Mouse (Mus musculus): ENCODE results near the gene Atp7a. TPM values are rescaled to one million over a fixed set of nuclear protein-coding genes. Genes with fewer than 3 reads are reported as not detected.
"Not testable (repeated sequence)": the region's sequence is repeated elsewhere in the genome, so short reads cannot be mapped to it uniquely, and the experiment has no call there.

Atp7a gene
- polyA plus RNA-seq (2015; fragmentation: Nextera tagmentation; extraction: Ambion mirVana), result 10.2 and 13.4 TPM in 2 replicates

GRCm38 (mm10) chrX:106026418-106027342 lies at the start of gene Atp7a:
Gene Atp7a (plus strand): TSS chrX:106027276.
- peak within 1 kb of the TSS; percentile 51; the same call in 1 of the 2 replicates for H3K27ac ChIP-seq (ENCODE audit: low read depth, low read length)
- H3K27me3 ChIP-seq (replicated peaks; ENCODE audit: control insufficient read depth, insufficient read depth, low read length), result no peaks in the 10 kb centered on the region
- peak within 1 kb of the TSS; percentile 49 for H3K4me3 ChIP-seq (ENCODE audit: low read length)
- no peaks in the 10 kb centered on the region for H3K9me3 ChIP-seq (ENCODE audit: control insufficient read depth, low read length)
- peak within 1 kb of the TSS; percentile 61 for H3K4me2 ChIP-seq (ENCODE audit: low read length)
- no peaks in the 10 kb centered on the region for H3K4me1 ChIP-seq (ENCODE audit: control insufficient read depth, insufficient read depth, low read depth, low read length)
- peak within 1 kb of the TSS; percentile 61 for H3K9ac ChIP-seq (ENCODE audit: low read depth, low read length)
- peak; percentile 97 for ATAC-seq
- 25% methylated on average over 34 of the region's 36 CpGs for WGBS
- no peaks in the 10 kb centered on the region for H3K36me3 ChIP-seq (ENCODE audit: control insufficient read depth, insufficient read depth, low read length)

DNA sequence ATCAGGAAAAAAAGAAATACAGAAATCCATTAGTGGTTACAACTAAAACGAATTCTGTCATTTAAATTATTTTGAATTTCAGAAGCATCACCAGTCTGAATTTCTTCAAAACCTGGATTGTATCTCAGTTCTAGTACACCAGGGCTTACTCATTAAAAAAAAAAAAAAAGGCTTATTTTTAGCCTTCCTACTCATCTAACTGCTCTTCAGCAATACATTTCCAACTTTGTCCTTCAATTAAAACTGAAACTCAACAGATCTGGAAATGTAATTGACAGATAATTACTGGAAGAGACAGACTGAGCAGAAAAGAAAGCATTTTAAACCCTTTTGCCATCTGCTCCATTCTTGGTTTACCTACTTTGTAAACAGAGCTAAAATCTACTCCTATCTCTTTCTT lies 25.5 kb upstream of the Atp7a start:
- 80% methylated on average over 1 of the region's 1 CpGs for WGBS
- Histone ChIP-seq H3K27ac (ENCODE audit: low read depth, low read length) (no peak overlapping the region), H3K9me3 (ENCODE audit: control insufficient read depth, low read length) (no peaks in the 10 kb centered on the region), H3K27me3 (replicated peaks; ENCODE audit: control insufficient read depth, insufficient read depth, low read length) (no peaks in the 10 kb centered on the region), H3K4me1 (ENCODE audit: control insufficient read depth, insufficient read depth, low read depth, low read length) (no peaks in the 10 kb centered on the region), H3K4me2 (ENCODE audit: low read length) (no peak overlapping the region), H3K36me3 (ENCODE audit: control insufficient read depth, insufficient read depth, low read length) (no peaks in the 10 kb centered on the region), H3K9ac (ENCODE audit: low read depth, low read length) (no peak overlapping the region), H3K4me3 (ENCODE audit: low read length) (no peak overlapping the region)
- no peak for ATAC-seq

DNA sequence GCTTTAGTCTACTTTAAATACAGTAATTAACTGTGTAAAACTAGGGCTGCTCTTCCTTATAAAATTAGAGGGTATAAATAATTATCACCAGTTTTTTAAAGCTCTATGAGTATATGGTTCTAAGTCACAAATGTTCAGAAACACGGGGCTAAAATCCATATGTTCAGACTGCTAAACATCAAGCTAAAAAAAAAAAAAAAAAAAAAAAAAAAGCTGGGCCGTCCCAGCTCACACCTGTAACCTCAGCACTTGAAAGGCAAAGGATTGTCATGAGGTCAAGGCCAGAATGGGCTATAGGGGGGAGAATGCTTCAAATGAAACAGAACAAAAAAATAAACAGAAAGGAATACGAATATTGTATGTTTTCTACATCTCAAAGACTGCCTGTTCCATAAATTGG lies 16.3 kb upstream of the Atp7a start:
- H3K9me3 ChIP-seq (ENCODE audit: control insufficient read depth, low read length), result no peaks in the 10 kb centered on the region
- peak overlapping the region; percentile 62 for H3K9ac ChIP-seq (ENCODE audit: low read depth, low read length)
- H3K4me1 ChIP-seq (ENCODE audit: control insufficient read depth, insufficient read depth, low read depth, low read length), result peaks cover 3% of the 10 kb centered on the region; the same call in 1 of the 2 replicates
- H3K27me3 ChIP-seq (replicated peaks; ENCODE audit: control insufficient read depth, insufficient read depth, low read length), result no peaks in the 10 kb centered on the region
- H3K36me3 ChIP-seq (ENCODE audit: control insufficient read depth, insufficient read depth, low read length), result no peaks in the 10 kb centered on the region
- H3K27ac ChIP-seq (ENCODE audit: low read depth, low read length), result no peak overlapping the region
- 9% methylated on average over 3 of the region's 3 CpGs for WGBS
- peak overlapping the region; percentile 61 for H3K4me2 ChIP-seq (ENCODE audit: low read length)
- ATAC-seq, result no peak
- peak overlapping the region; percentile 57 for H3K4me3 ChIP-seq (ENCODE audit: low read length)

DNA sequence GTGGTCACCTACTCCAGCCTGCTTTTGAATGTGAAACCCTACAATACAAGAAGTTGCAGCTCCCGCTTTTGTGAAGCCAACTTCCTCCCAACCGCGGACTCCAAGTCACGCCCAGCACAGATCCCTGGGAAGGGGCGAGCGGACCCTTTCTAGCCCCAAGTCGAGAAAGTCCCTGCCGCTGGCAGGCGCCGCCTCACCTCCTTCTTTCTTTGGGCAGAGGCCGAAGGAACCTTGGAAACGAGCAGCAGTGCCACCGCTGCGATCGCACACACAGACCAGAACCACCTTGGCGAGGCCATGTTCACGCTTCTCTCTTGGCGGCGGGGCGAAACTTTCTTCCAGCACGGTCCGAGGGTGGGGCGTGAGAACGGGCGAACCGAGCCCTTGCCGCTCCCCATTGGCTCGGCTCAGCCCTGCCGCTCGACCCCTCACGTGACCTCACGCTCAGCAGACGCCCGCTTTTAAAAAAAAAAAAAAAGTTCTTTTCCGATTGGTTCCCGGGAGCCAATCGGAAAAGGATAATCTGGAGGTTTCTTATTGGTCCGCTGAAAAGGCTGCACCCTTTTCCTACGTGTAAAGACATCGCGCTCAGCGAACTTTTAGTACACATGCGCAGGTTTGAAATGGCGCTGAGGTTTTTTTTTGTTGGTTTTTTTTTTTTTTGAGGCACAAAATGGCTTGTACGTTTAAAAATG lies 15.5 kb upstream of the Atp7a start, which contains the start of gene Magt1:
TSS of gene Magt1 (minus strand) at position 442 of the 695 bp plus-strand sequence.
- Histone ChIP-seq H3K4me3 (ENCODE audit: low read length) (peak within 1 kb of the TSS; percentile 57), H3K9me3 (ENCODE audit: control insufficient read depth, low read length) (no peaks in the 10 kb centered on the region), H3K9ac (ENCODE audit: low read depth, low read length) (peak within 1 kb of the TSS; percentile 62), H3K36me3 (ENCODE audit: control insufficient read depth, insufficient read depth, low read length) (no peaks in the 10 kb centered on the region), H3K4me2 (ENCODE audit: low read length) (peak within 1 kb of the TSS; percentile 61), H3K4me1 (ENCODE audit: control insufficient read depth, insufficient read depth, low read depth, low read length) (peaks cover 3% of the 10 kb centered on the region; the same call in 1 of the 2 replicates), H3K27ac (ENCODE audit: low read depth, low read length) (peak within 1 kb of the TSS; percentile 76), H3K27me3 (replicated peaks; ENCODE audit: control insufficient read depth, insufficient read depth, low read length) (no peaks in the 10 kb centered on the region)
- peak; percentile 93 for ATAC-seq
- 21% methylated on average over 41 of the region's 45 CpGs for WGBS

DNA sequence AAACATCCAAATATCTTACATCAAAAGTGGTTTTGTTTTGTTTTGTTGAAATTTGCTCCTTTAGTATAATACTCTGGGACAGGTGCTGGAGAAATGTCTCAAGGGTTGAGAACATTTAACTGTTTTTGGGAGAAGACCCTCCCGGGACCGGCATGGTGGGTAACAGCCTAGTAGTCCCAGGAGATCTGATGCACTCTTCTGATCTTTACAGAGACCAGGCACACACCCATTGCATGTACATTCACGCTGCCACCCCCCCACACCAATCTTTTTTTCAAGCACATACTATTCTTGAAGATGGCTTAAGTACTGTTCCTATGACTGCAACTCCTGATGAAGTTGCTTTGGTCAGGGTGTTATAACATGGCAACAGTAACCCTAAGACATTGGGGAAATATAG lies 14.5 kb upstream of the Atp7a start:
- Histone ChIP-seq H3K4me2 (ENCODE audit: low read length) (peak overlapping the region; percentile 51), H3K36me3 (ENCODE audit: control insufficient read depth, insufficient read depth, low read length) (no peaks in the 10 kb centered on the region), H3K9ac (ENCODE audit: low read depth, low read length) (peak overlapping the region; percentile 42; the same call in 1 of the 2 replicates), H3K4me3 (ENCODE audit: low read length) (peak overlapping the region; percentile 33), H3K27ac (ENCODE audit: low read depth, low read length) (peak overlapping the region; percentile 70), H3K27me3 (replicated peaks; ENCODE audit: control insufficient read depth, insufficient read depth, low read length) (no peaks in the 10 kb centered on the region), H3K9me3 (ENCODE audit: control insufficient read depth, low read length) (no peaks in the 10 kb centered on the region), H3K4me1 (ENCODE audit: control insufficient read depth, insufficient read depth, low read depth, low read length) (peaks cover 8% of the 10 kb centered on the region)
- no peak for ATAC-seq
- 72% methylated on average over 3 of the region's 3 CpGs for WGBS

DNA sequence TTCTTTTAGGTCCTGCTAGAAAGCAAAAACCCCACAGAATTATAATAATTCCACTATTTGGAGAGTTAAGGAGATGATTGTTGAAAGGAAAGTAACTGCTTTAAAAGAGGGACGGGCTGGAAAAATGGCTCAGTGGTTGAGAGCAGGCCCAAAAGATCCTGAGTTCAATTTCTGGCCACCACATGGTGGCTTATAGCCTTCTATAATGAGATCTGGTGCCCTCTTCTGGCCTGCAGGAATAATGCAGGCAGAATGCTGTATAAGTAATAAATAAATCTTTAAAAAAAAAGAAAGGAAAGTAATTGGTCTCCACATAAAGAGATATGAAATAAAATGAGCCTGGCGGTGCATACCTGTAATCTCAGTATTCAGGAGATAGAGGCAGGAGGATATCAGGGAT lies 13.9 kb upstream of the Atp7a start:
- no peak for ATAC-seq
- no peak overlapping the region for H3K9ac ChIP-seq (ENCODE audit: low read depth, low read length)
- no peaks in the 10 kb centered on the region for H3K36me3 ChIP-seq (ENCODE audit: control insufficient read depth, insufficient read depth, low read length)
- H3K4me3 ChIP-seq (ENCODE audit: low read length), result no peak overlapping the region
- peaks cover 8% of the 10 kb centered on the region for H3K4me1 ChIP-seq (ENCODE audit: control insufficient read depth, insufficient read depth, low read depth, low read length)
- H3K4me2 ChIP-seq (ENCODE audit: low read length), result no peak overlapping the region
- WGBS, result 27% methylated on average over 2 of the region's 2 CpGs
- H3K27me3 ChIP-seq (replicated peaks; ENCODE audit: control insufficient read depth, insufficient read depth, low read length), result no peaks in the 10 kb centered on the region
- no peaks in the 10 kb centered on the region for H3K9me3 ChIP-seq (ENCODE audit: control insufficient read depth, low read length)
- no peak overlapping the region for H3K27ac ChIP-seq (ENCODE audit: low read depth, low read length)

DNA sequence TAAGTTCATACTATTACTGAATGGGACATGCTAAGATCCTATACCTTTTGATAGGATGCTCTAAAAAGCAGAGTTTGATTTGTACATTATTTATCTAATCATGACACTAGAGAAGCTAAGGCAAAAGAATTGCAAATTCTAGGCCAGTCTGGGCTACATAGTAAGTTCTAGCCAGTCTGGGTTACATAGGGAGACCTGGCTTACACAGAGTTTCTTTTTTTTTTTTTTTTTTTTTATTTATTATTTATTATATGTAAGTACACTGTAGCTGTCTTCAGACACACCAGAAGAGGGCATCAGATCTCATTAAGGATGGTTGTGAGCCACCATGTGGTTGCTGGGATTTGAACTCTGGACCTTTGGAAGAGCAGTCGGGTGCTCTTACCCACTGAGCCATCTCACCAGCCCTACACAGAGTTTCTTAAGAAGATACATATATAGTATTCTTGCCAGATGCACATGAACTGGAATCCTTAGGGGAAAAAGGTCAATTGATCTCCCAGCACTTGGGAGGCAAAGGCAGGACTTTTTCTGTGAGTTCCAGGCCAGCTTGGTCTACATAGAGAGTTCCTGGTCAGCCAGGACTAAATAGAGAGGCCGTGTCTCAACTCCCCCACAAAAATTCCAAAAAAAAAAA lies 12.2 kb upstream of the Atp7a start:
- H3K9me3 ChIP-seq (ENCODE audit: control insufficient read depth, low read length), result not testable (repeated sequence)

DNA sequence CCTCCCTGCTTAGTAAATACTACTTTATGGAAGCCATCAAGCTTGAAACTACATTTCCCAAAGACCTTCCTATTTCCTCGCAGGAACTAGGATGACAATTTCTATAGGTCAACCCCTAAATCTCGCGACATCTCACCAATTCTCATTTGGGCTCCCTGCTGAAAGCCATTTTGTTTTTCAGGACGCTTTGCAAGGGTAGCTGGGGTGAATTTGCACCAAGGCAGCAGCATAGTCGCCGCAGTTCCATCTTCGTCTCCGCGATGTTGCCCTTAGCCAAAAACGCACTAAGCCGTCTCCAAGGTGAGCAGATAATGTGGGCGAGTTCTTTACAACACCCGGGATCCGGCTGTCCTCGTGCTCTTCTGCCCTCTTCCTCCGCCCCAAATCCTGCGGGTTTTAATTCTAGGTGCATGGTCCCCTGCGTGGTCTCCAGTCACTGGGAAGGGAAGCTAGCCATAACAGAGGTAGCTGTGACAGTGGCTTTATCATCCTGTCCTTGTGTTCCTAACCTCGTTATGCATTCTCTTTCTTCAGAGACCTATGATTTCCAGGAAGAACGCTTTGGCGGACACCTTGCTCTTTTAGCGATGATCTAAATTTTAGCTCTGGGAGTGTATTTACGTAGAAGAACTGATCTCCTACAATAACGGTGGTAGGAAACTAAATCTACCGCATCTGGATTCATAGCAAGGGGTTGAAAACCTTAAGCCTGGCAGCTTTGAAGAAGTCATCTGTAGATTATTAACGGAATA lies 11.3 kb upstream of the Atp7a start, which contains the start of gene Cox7b:
TSS of gene Cox7b (plus strand) at position 130 of the 752 bp plus-strand sequence.
- Histone ChIP-seq H3K27me3 (replicated peaks; ENCODE audit: control insufficient read depth, insufficient read depth, low read length) (no peaks in the 10 kb centered on the region), H3K4me1 (ENCODE audit: control insufficient read depth, insufficient read depth, low read depth, low read length) (peaks cover 5% of the 10 kb centered on the region; the same call in 1 of the 2 replicates), H3K9me3 (ENCODE audit: control insufficient read depth, low read length) (no peaks in the 10 kb centered on the region), H3K27ac (ENCODE audit: low read depth, low read length) (peak within 1 kb of the TSS; percentile 80), H3K36me3 (ENCODE audit: control insufficient read depth, insufficient read depth, low read length) (no peaks in the 10 kb centered on the region), H3K9ac (ENCODE audit: low read depth, low read length) (peak within 1 kb of the TSS; percentile 71), H3K4me3 (ENCODE audit: low read length) (peak within 1 kb of the TSS; percentile 55), H3K4me2 (ENCODE audit: low read length) (peak within 1 kb of the TSS; percentile 47)
- ATAC-seq, result peak; percentile 63
- WGBS, result 21% methylated on average over 26 of the region's 26 CpGs

More for the DNA sequence above, 12.2 kb upstream of the Atp7a start:
- not testable (repeated sequence) for H3K36me3 ChIP-seq (ENCODE audit: control insufficient read depth, insufficient read depth, low read length); H3K27me3 ChIP-seq (replicated peaks; ENCODE audit: control insufficient read depth, insufficient read depth, low read length); H3K4me1 ChIP-seq (ENCODE audit: control insufficient read depth, insufficient read depth, low read depth, low read length); ATAC-seq; H3K9ac ChIP-seq (ENCODE audit: low read depth, low read length); H3K4me3 ChIP-seq (ENCODE audit: low read length); H3K27ac ChIP-seq (ENCODE audit: low read depth, low read length)
- WGBS, result 56% methylated on average over 2 of the region's 2 CpGs
- peak overlapping the region; percentile 43; the same call in 1 of the 2 replicates for H3K4me2 ChIP-seq (ENCODE audit: low read length)
